Mouse (Mus musculus) brain, embryonic 18.5 days (tissue): ENCODE measurements around the gene Rnf144b.

Experiments used
- DNase-seq: peaks from one replicate; pipeline ENCODE4 v3.0.0-alpha.2; 2012; ENCODE audit warnings: low read depth, low spot score

Gene Rnf144b

GRCm38 (mm10) chr13:47122537-47123430 is at the start of gene Rnf144b:
Rnf144b (plus strand) TSS chr13:47122656.
- no peak for DNase-seq

- DNase-seq, result no peak
Observed at GRCm38 (mm10) chr13:47076156-47076555, 46.3 kb upstream of the Rnf144b start.

- DNase-seq, result no peak
Observed at GRCm38 (mm10) chr13:47077367-47077766, 45.1 kb upstream of the Rnf144b start.

- no peak for DNase-seq
Observed at GRCm38 (mm10) chr13:47078799-47079198, 43.7 kb upstream of the Rnf144b start.

GRCm38 (mm10) chr13:47080905-47081505 is 41.5 kb upstream of the Rnf144b start:
- no peak for DNase-seq

- no peak for DNase-seq
Observed at GRCm38 (mm10) chr13:47088433-47088832, 34.0 kb upstream of the Rnf144b start.

- DNase-seq, result no peak
Observed at GRCm38 (mm10) chr13:47089271-47089670, 33.2 kb upstream of the Rnf144b start.

GRCm38 (mm10) chr13:47093791-47094190 is 28.7 kb upstream of the Rnf144b start:
- no peak for DNase-seq

- DNase-seq, result no peak
Observed at GRCm38 (mm10) chr13:47096591-47096990, 25.9 kb upstream of the Rnf144b start.

GRCm38 (mm10) chr13:47099265-47099664 is 23.2 kb upstream of the Rnf144b start:
- DNase-seq, result no peak

- DNase-seq, result no peak
Observed at GRCm38 (mm10) chr13:47100587-47100986, 21.9 kb upstream of the Rnf144b start.

GRCm38 (mm10) chr13:47104146-47104545 is 18.3 kb upstream of the Rnf144b start:
- no peak for DNase-seq

- peak; percentile 34 for DNase-seq
Observed at GRCm38 (mm10) chr13:47104856-47105541, 17.5 kb upstream of the Rnf144b start.

GRCm38 (mm10) chr13:47105711-47106579 is 16.5 kb upstream of the Rnf144b start, which contains the start of gene Dek:
Dek (minus strand) TSS chr13:47106201.
- DNase-seq, result peak; percentile 81

GRCm38 (mm10) chr13:47106580-47106888 is 15.9 kb upstream of the Rnf144b start:
- no peak for DNase-seq

GRCm38 (mm10) chr13:47109239-47109638 is 13.2 kb upstream of the Rnf144b start:
- DNase-seq, result no peak

- DNase-seq, result no peak
Observed at GRCm38 (mm10) chr13:47111185-47111584, 11.3 kb upstream of the Rnf144b start.

- DNase-seq, result no peak
Observed at GRCm38 (mm10) chr13:47112056-47112455, 10.4 kb upstream of the Rnf144b start.

GRCm38 (mm10) chr13:47112924-47113323 is 9.5 kb upstream of the Rnf144b start:
- no peak for DNase-seq

- no peak for DNase-seq
Observed at GRCm38 (mm10) chr13:47116000-47116399, 6.5 kb upstream of the Rnf144b start.

- no peak for DNase-seq
Observed at GRCm38 (mm10) chr13:47121333-47121889, 1.0 kb upstream of the Rnf144b start.
